Mouse (Mus musculus): ENCODE data around the gene Krt19.

DNA sequence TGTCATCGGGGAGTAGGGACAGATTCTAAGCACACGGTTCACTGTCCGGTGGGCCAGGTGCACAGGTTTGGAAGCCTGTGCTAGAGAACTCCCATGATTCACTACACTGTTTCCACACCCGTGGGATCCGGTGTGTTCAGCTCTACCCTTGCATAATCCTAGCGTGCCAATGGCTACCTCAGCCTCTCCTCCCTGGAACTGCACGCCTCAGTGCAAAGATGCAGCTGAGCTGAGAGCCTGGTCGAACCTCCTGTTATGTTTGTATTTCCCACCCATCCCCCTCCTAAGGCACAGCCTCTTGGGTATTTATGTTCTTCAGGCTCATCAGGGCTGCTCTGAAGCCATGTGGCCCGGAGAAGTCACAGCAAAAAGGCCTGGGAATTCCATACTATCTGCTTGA lies 50.6 kb downstream of the Krt19 start:
- no peak for TF ChIP-seq CTCF (conservative IDR thresholded peaks at IDR 0.05; ENCODE audit: low read length)
- TF ChIP-seq POU5F1 (IDR thresholded peaks at IDR 0.05; ENCODE audit: borderline replicate concordance, low read length) = no peak
- TF ChIP-seq NANOG (IDR thresholded peaks at IDR 0.05; ENCODE audit: borderline replicate concordance, low read length) = no peak
